In the genomic region with DNA sequence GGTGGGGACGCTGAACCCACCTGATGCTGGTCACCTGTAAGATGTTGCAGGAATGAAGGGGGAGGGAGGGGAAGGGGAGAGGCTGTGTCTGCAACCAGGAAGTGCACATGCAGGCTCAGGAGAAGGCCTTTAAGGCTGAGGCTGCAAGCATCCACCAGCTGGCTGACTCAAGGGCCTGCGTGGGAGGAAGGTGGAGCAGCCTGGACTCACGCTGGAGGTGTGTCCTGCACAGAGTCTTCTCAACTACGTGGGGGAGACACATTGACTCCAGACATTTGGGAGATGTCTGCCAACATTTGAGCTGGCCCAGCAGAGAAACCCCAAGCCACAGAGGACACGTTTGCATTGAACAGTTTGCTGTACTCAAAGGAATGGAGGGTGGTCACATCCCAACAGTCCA, we compare ENCODE assay signal across 28 mouse cellular contexts.
DNase-seq lines count a peak whose midpoint lies in the region; ATAC-seq and TF ChIP-seq lines count a peak whose summit lies in the region.
"Had no signal": no experiment of that assay in that cellular context is flagged by ENCODE, and none has a peak within 500 bp of the region (broad histone marks: within the 10 kb centered on the region; RNA-seq: fewer than 3 reads in every experiment).

No protein-coding gene starts in this region.

- no peak overlapping the region for H3K9ac ChIP-seq in stomach, embryonic 14.5 days (replicated peaks; ENCODE audit: low read depth, low read length)
- H3K9ac ChIP-seq: embryonic facial prominence, embryonic 13.5 days; forebrain, embryonic 15.5 days; heart, embryonic 15.5 days; hindbrain, embryonic 15.5 days; limb, embryonic 15.5 days; liver, embryonic 14.5 days; midbrain, embryonic 12.5 days; stomach, embryonic 15.5 days had no signal

- ATAC-seq in stomach, embryonic 14.5 days (ENCODE audit: insufficient number of reproducible peaks, insufficient read depth, low FRiP score, low read depth), result peak; percentile 14; the same call in 1 of the 2 replicates
- ATAC-seq: forebrain, embryonic 15.5 days; Patski had no signal

- WGBS in spleen, adult 2 months, result 62% methylated on average over 5 of the region's 5 CpGs
- WGBS in stomach, embryonic 14.5 days, result 39% methylated on average over 5 of the region's 5 CpGs

- no peaks in the 10 kb centered on the region for H3K27me3 ChIP-seq in spleen, adult 2 months (ENCODE audit: control insufficient read depth, insufficient read depth, low read length)
- H3K27me3 ChIP-seq in stomach, embryonic 14.5 days (ENCODE audit: control insufficient read depth, insufficient read depth, low read length), result no peaks in the 10 kb centered on the region
- H3K27me3 ChIP-seq: embryonic facial prominence, embryonic 13.5 days; forebrain, embryonic 15.5 days; heart, embryonic 15.5 days; hindbrain, embryonic 15.5 days; limb, embryonic 15.5 days; Patski; stomach, embryonic 15.5 days had no signal

- peak; percentile 25 to 41 for DNase-seq in kidney, postnatal 4 days
- DNase-seq in kidney, adult 11 months, result no peak
- DNase-seq in spleen, adult 2 months (ENCODE audit: low read depth in 1 of 2, low spot score in 2 of 2), result no peak
- DNase-seq in spleen, adult 12 weeks (ENCODE audit: low spot score), result no peak
- DNase-seq in cerebellum, adult 11 months, result no peak
- no peak for DNase-seq in urinary bladder, postnatal 4 days (ENCODE audit: low spot score in 2 of 2)
- DNase-seq: adrenal gland, adult 2 months; cerebellum, adult 2 months; cerebellum, postnatal 25 days; heart, postnatal 36 days; kidney, adult 8-10 months; layer of hippocampus, adult 9-11 months; left cerebral cortex, postnatal 4 days; right cerebral cortex, postnatal 14 days; spleen, adult 18-20 months; thymus, adult 18-20 months; thymus, postnatal 36 days had no signal

- H3K36me3 ChIP-seq in spleen, adult 2 months (ENCODE audit: control insufficient read depth, insufficient read depth, low read length), result no peaks in the 10 kb centered on the region
- H3K36me3 ChIP-seq in stomach, embryonic 14.5 days (ENCODE audit: control insufficient read depth, insufficient read depth, low read length), result no peaks in the 10 kb centered on the region
- H3K36me3 ChIP-seq: embryonic facial prominence, embryonic 13.5 days; forebrain, embryonic 15.5 days; heart, embryonic 15.5 days; hindbrain, embryonic 15.5 days; limb, embryonic 15.5 days; midbrain, embryonic 12.5 days; stomach, embryonic 15.5 days had no signal

- no peak overlapping the region for H3K4me3 ChIP-seq in spleen, adult 2 months (ENCODE audit: extremely low read depth, insufficient read depth, insufficient read length)
- no peak overlapping the region for H3K4me3 ChIP-seq in brown adipose tissue, adult 24 weeks (ENCODE audit: insufficient read depth, low read depth, low read length)
- H3K4me3 ChIP-seq in stomach, embryonic 14.5 days (ENCODE audit: low read depth, low read length), result no peak overlapping the region
- H3K4me3 ChIP-seq: embryonic facial prominence, embryonic 13.5 days; forebrain, embryonic 15.5 days; heart, embryonic 15.5 days; hindbrain, embryonic 15.5 days; limb, embryonic 15.5 days; midbrain, embryonic 12.5 days; stomach, embryonic 15.5 days had no signal

- no peak for TF ChIP-seq POLR2A in spleen, adult 2 months (IDR thresholded peaks at IDR 0.05; ENCODE audit: low read depth, low read length)

- H3K4me1 ChIP-seq in spleen, adult 2 months (ENCODE audit: control insufficient read depth, insufficient read depth, insufficient read length), result peaks cover 31% of the 10 kb centered on the region; the same call in 1 of the 2 replicates
- no peaks in the 10 kb centered on the region for H3K4me1 ChIP-seq in brown adipose tissue, adult 24 weeks (ENCODE audit: control insufficient read depth, insufficient read depth, insufficient read length, low read length)
- peaks cover 8% of the 10 kb centered on the region; the same call in 1 of the 2 replicates for H3K4me1 ChIP-seq in stomach, embryonic 14.5 days (ENCODE audit: control insufficient read depth, insufficient read depth, low read length)
- H3K4me1 ChIP-seq: stomach, embryonic 15.5 days had no signal

- H3K9me3 ChIP-seq in stomach, embryonic 14.5 days (ENCODE audit: control insufficient read depth, low read depth, low read length), result no peaks in the 10 kb centered on the region
- H3K9me3 ChIP-seq: embryonic facial prominence, embryonic 13.5 days; forebrain, embryonic 15.5 days; heart, embryonic 15.5 days; hindbrain, embryonic 15.5 days; limb, embryonic 15.5 days; stomach, embryonic 15.5 days had no signal

- H3K4me2 ChIP-seq in stomach, embryonic 14.5 days (replicated peaks; ENCODE audit: low read depth, low read length), result no peak overlapping the region
- H3K4me2 ChIP-seq: forebrain, embryonic 15.5 days; heart, embryonic 15.5 days; hindbrain, embryonic 15.5 days; limb, embryonic 15.5 days; midbrain, embryonic 12.5 days; stomach, embryonic 15.5 days had no signal

- TF ChIP-seq CTCF in spleen, adult 2 months (IDR thresholded peaks at IDR 0.05; ENCODE audit: extremely low read depth, insufficient read depth, insufficient read length, insufficient replicate concordance), result no peak

- peak overlapping the region; percentile 5; the same call in 1 of the 2 replicates for H3K27ac ChIP-seq in spleen, adult 2 months (ENCODE audit: insufficient read depth, low read length)
- peak overlapping the region; percentile 30; the same call in 1 of the 2 replicates for H3K27ac ChIP-seq in brown adipose tissue, adult 24 weeks (replicated peaks; ENCODE audit: low read depth, low read length)
- H3K27ac ChIP-seq in stomach, embryonic 14.5 days (ENCODE audit: low read length), result no peak overlapping the region
- H3K27ac ChIP-seq: embryonic facial prominence, embryonic 13.5 days; forebrain, embryonic 15.5 days; heart, embryonic 15.5 days; hindbrain, embryonic 15.5 days; limb, embryonic 15.5 days; liver, embryonic 14.5 days; midbrain, embryonic 12.5 days; stomach, embryonic 15.5 days had no signal

Comparison
In these comparisons a context has a peak if more than half of its experiments do, and no peak if none do; other contexts are left out.
1. DNase-seq: peak in kidney, postnatal 4 days (2 of 2); none in kidney, adult 11 months (single experiment), spleen, adult 2 months (0 of 2), spleen, adult 12 weeks (single experiment), cerebellum, adult 11 months (single experiment) and urinary bladder, postnatal 4 days (0 of 2).